Mouse (Mus musculus): ENCODE results near the gene Trim33. TPM values are rescaled to one million over a fixed set of nuclear protein-coding genes. Genes with fewer than 3 reads are reported as not detected.

Trim33 gene
- polyA plus RNA-seq, 1 experiment from 2014 or later = 35.3 TPM

DNA sequence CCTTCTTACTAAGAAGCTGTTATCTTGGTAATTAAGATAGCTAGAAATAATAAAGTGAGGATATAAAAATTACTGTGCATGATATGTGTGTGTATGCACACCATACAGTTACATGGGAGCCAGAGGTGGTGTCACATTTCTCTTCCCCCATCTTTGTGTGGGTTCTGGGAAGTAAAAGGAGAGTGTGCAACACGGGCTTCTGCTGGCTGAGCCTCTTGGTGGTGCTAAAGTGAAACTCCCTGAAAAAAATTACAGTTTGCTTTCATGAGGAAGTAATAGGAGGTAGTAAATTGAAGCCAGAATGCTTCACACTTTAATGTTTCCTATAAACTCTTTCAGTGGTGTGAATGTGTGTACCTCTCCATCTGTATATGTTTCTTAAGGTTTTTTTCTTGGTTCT lies 56.3 kb downstream of the Trim33 start:
- peaks cover 52% of the 10 kb centered on the region for H3K36me3 ChIP-seq (ENCODE audit: control insufficient read depth, insufficient read depth, low read length)
- 74% methylated on average over 1 of the region's 1 CpGs for WGBS
- no peak for ATAC-seq (ENCODE audit: low FRiP score, low TSS enrichment)

DNA sequence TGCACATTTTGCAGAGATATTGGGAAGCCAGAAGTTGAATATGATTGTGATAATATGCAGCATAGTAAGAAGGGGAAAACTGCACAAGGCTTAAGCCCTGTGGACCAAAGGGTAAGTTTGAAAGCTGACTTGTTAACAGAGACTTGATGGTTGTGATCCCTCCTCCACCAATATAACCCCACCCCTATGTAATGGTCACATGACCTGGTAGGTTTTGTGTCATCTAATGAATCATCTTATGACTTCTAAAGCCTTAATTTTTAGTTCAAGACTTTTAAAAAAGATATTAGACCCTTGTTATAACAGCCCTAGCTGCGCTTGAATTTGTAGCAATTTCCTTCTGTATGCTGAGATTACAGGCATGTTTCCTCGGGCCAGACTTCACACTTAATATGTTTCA lies 67.6 kb downstream of the Trim33 start:
- no peak overlapping the region for H3K9ac ChIP-seq (ENCODE audit: low read depth, low read length)
- no peak for ATAC-seq (ENCODE audit: low FRiP score, low TSS enrichment)
- 95% methylated on average over 2 of the region's 2 CpGs for WGBS
- H3K4me2 ChIP-seq (replicated peaks; ENCODE audit: low read depth, low read length) = no peak overlapping the region
- H3K9me3 ChIP-seq (ENCODE audit: control insufficient read depth, low read length) = no peaks in the 10 kb centered on the region
- no peaks in the 10 kb centered on the region for H3K4me1 ChIP-seq (ENCODE audit: control insufficient read depth, insufficient read depth, low read length)
- no peak overlapping the region for H3K27ac ChIP-seq (ENCODE audit: low read depth, low read length)
- no peak overlapping the region for H3K4me3 ChIP-seq (ENCODE audit: low read length)
- H3K27me3 ChIP-seq (ENCODE audit: control insufficient read depth, insufficient read depth, low read length) = no peaks in the 10 kb centered on the region
- H3K36me3 ChIP-seq (ENCODE audit: control insufficient read depth, insufficient read depth, low read length) = peaks cover 53% of the 10 kb centered on the region

More for the DNA sequence above, 56.3 kb downstream of the Trim33 start:
- no peak overlapping the region for H3K27ac ChIP-seq (ENCODE audit: low read depth, low read length)
- H3K4me1 ChIP-seq (ENCODE audit: control insufficient read depth, insufficient read depth, low read length) = no peaks in the 10 kb centered on the region
- no peak overlapping the region for H3K9ac ChIP-seq (ENCODE audit: low read depth, low read length)
- H3K4me2 ChIP-seq (replicated peaks; ENCODE audit: low read depth, low read length) = no peak overlapping the region
- H3K9me3 ChIP-seq (ENCODE audit: control insufficient read depth, low read length) = no peaks in the 10 kb centered on the region
- H3K27me3 ChIP-seq (ENCODE audit: control insufficient read depth, insufficient read depth, low read length) = no peaks in the 10 kb centered on the region
- H3K4me3 ChIP-seq (ENCODE audit: low read length) = no peak overlapping the region

DNA sequence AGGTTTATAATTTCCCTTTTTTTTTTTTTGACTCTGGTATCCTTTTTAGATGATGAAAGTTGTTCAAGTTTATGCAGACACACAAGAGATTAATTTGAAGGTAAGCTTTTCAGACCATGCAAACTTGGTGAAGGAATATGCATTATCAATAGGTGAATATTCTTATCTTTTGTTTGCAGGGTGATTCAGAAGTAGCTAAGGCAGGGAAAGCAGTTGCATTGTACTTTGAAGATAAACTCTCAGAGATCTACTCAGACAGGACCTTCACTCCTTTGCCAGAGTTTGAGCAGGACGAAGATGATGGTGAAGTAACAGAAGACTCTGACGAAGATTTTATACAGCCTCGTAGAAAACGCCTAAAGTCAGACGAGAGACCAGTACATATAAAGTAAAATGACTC lies 74.4 kb downstream of the Trim33 start:
- H3K27ac ChIP-seq (ENCODE audit: low read depth, low read length) = no peak overlapping the region
- H3K4me1 ChIP-seq (ENCODE audit: control insufficient read depth, insufficient read depth, low read length) = no peaks in the 10 kb centered on the region
- H3K9me3 ChIP-seq (ENCODE audit: control insufficient read depth, low read length) = no peaks in the 10 kb centered on the region
- no peaks in the 10 kb centered on the region for H3K27me3 ChIP-seq (ENCODE audit: control insufficient read depth, insufficient read depth, low read length)
- no peak for ATAC-seq (ENCODE audit: low FRiP score, low TSS enrichment)
- no peak overlapping the region for H3K9ac ChIP-seq (ENCODE audit: low read depth, low read length)
- no peak overlapping the region for H3K4me2 ChIP-seq (replicated peaks; ENCODE audit: low read depth, low read length)
- no peak overlapping the region for H3K4me3 ChIP-seq (ENCODE audit: low read length)
- H3K36me3 ChIP-seq (ENCODE audit: control insufficient read depth, insufficient read depth, low read length) = peaks cover 46% of the 10 kb centered on the region
- WGBS = 91% methylated on average over 5 of the region's 5 CpGs

DNA sequence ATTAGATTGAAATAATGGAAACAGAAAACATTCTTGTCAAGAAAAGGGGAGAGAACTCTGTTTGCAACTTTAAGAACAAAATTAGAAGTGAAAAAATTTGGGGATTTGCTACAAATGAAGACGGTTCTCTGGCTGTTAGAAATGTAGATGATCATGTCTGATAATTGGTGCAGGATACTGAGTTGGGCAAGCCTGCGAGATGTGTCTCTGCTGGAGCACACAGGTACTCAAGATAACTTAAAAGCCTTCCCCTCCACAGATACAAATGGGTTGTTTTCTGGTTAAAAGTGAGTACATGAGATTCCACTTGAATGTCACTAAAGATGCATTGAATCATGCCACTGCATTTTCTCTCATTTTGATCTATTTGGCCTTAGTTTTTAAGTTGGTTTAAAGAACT lies 74.9 kb downstream of the Trim33 start:
- H3K27ac ChIP-seq (ENCODE audit: low read depth, low read length) = no peak overlapping the region
- 94% methylated on average over 2 of the region's 2 CpGs for WGBS
- H3K9ac ChIP-seq (ENCODE audit: low read depth, low read length) = no peak overlapping the region
- peaks cover 43% of the 10 kb centered on the region for H3K36me3 ChIP-seq (ENCODE audit: control insufficient read depth, insufficient read depth, low read length)
- no peak overlapping the region for H3K4me2 ChIP-seq (replicated peaks; ENCODE audit: low read depth, low read length)
- no peaks in the 10 kb centered on the region for H3K4me1 ChIP-seq (ENCODE audit: control insufficient read depth, insufficient read depth, low read length)
- no peaks in the 10 kb centered on the region for H3K27me3 ChIP-seq (ENCODE audit: control insufficient read depth, insufficient read depth, low read length)
- no peaks in the 10 kb centered on the region for H3K9me3 ChIP-seq (ENCODE audit: control insufficient read depth, low read length)
- ATAC-seq (ENCODE audit: low FRiP score, low TSS enrichment) = no peak
- no peak overlapping the region for H3K4me3 ChIP-seq (ENCODE audit: low read length)

DNA sequence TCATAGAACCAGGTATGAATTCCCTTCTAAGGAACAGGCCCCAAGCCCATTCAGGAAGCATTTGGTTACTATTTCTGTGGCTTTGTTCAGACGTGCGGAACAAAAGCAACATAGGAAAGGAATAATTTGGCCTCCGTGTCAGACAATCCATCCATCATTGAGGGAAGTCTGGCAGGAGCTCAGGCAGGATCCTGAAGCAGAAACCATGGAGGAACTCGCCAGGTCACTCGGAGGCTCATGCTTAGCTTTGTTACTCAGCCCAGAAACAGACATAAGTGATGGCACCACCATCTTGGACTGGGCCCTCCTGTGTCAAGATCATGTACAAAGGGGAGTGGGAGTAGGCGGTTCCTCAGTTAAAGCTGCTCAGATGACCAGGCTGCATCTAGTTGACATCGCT lies 82.1 kb downstream of the Trim33 start:
- no peak overlapping the region for H3K27ac ChIP-seq (ENCODE audit: low read depth, low read length)
- no peak overlapping the region for H3K9ac ChIP-seq (ENCODE audit: low read depth, low read length)
- H3K9me3 ChIP-seq (ENCODE audit: control insufficient read depth, low read length) = no peaks in the 10 kb centered on the region
- H3K4me2 ChIP-seq (replicated peaks; ENCODE audit: low read depth, low read length) = no peak overlapping the region
- H3K4me1 ChIP-seq (ENCODE audit: control insufficient read depth, insufficient read depth, low read length) = no peaks in the 10 kb centered on the region
- no peaks in the 10 kb centered on the region for H3K27me3 ChIP-seq (ENCODE audit: control insufficient read depth, insufficient read depth, low read length)
- peaks cover 9% of the 10 kb centered on the region; the same call in 1 of the 2 replicates for H3K36me3 ChIP-seq (ENCODE audit: control insufficient read depth, insufficient read depth, low read length)
- 38% methylated on average over 7 of the region's 7 CpGs for WGBS
- peak; percentile 79 for ATAC-seq (ENCODE audit: low FRiP score, low TSS enrichment)
- no peak overlapping the region for H3K4me3 ChIP-seq (ENCODE audit: low read length)

DNA sequence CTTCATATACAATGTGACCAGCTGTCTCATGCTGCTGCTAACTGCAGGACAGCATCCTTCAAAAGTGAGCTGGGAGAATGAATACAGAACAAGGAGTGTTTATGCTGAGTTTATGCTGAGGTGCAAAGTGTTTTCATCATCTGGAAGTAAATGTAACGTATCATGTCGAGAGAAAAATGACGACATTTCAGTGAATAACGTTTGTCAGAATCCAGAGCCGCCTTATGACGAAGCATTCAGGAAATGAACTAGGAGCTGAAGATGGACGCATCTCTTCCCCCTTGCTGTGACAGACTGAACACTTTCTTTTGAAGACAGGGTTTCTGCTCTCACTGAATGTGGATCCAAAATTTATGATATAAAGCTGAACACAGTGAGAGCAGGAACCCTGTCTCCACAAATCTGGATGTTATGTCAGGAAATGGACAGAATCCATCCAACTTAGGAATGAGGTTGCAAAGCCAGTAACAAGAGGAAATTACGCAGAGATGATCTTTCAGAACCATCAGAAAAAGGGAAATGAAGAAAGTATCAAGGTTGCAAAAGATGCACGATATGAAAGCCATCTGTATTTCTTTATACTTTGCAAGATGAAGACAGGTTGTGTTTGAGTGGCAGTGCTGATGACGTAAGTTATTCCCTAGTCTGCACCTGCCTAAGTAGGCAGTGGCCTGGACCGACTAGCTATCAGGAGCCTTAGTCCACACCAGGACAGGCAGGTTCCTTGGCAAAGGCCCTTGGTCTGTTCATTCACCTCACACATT lies 85.3 kb downstream of the Trim33 start:
- Histone ChIP-seq H3K36me3 (ENCODE audit: control insufficient read depth, insufficient read depth, low read length) (no peaks in the 10 kb centered on the region), H3K9ac (ENCODE audit: low read depth, low read length) (no peak overlapping the region), H3K27ac (ENCODE audit: low read depth, low read length) (no peak overlapping the region), H3K27me3 (ENCODE audit: control insufficient read depth, insufficient read depth, low read length) (no peaks in the 10 kb centered on the region), H3K4me1 (ENCODE audit: control insufficient read depth, insufficient read depth, low read length) (no peaks in the 10 kb centered on the region), H3K4me3 (ENCODE audit: low read length) (no peak overlapping the region), H3K4me2 (replicated peaks; ENCODE audit: low read depth, low read length) (no peak overlapping the region), H3K9me3 (ENCODE audit: control insufficient read depth, low read length) (no peaks in the 10 kb centered on the region)
- WGBS = 86% methylated on average over 11 of the region's 11 CpGs
- no peak for ATAC-seq (ENCODE audit: low FRiP score, low TSS enrichment)

DNA sequence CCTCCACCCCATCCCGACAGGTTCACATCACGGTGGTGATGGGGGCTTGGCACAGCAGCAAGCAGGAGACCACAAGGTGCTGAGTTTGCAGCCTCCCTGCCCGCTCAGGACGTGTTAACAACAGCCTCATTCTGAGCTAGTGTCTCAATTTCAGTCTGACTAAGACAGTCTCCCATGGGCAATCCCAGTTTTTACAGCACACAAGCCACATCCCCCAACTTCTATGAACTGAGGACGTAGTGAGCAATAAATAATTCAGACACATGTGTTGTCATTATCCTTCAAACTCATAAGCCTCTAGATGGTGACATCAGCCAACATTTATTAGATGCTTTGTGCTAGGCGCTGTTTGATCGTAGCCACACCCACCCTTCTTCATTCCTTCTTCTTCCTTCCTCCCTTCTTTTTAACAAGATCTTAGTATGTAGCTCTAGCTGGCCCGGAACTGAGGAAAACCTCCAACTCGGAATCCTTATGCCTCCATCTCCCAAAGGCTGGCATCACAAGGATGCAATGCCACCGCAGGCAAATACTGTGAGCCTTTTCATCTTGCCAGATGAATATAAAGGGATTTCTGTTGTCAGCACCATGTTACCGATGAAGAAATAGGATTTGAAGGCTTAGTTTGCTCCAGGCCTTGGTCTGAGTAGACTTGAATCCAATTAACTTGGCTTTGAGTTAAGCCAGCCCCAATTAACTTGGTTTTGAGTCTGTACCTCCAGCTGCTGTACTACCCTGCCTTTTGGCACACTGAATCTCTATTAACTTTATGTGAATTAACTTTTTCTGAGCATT lies 88.3 kb downstream of the Trim33 start:
- Histone ChIP-seq H3K9me3 (ENCODE audit: control insufficient read depth, low read length) (no peaks in the 10 kb centered on the region), H3K4me1 (ENCODE audit: control insufficient read depth, insufficient read depth, low read length) (no peaks in the 10 kb centered on the region), H3K36me3 (ENCODE audit: control insufficient read depth, insufficient read depth, low read length) (no peaks in the 10 kb centered on the region), H3K9ac (ENCODE audit: low read depth, low read length) (no peak overlapping the region), H3K4me3 (ENCODE audit: low read length) (no peak overlapping the region), H3K27ac (ENCODE audit: low read depth, low read length) (no peak overlapping the region), H3K27me3 (ENCODE audit: control insufficient read depth, insufficient read depth, low read length) (no peaks in the 10 kb centered on the region), H3K4me2 (replicated peaks; ENCODE audit: low read depth, low read length) (no peak overlapping the region)
- 76% methylated on average over 11 of the region's 11 CpGs for WGBS
- no peak for ATAC-seq (ENCODE audit: low FRiP score, low TSS enrichment)

DNA sequence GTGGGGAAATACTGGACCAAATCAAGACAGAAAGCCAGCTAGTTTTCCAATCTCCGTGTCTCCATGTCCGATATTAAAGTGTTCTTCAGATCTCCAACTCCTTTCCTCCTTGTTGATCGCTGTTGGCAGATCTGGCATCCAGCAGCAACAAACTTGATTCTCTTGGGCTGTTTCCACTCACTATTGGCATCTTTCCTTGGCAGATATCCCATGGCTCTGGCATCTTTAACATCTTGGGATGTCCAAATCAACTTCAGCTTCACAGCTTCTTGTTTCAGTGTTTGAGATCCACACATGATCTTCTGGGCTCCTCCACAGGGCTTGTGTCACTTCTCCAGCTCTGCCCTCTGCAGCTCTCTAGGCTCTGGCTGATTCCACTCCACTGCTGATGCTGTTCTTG lies 89.6 kb downstream of the Trim33 start:
- no peaks in the 10 kb centered on the region for H3K9me3 ChIP-seq (ENCODE audit: control insufficient read depth, low read length)
- WGBS = 88% methylated on average over 3 of the region's 3 CpGs
- H3K4me3 ChIP-seq (ENCODE audit: low read length) = no peak overlapping the region
- H3K4me1 ChIP-seq (ENCODE audit: control insufficient read depth, insufficient read depth, low read length) = no peaks in the 10 kb centered on the region
- H3K36me3 ChIP-seq (ENCODE audit: control insufficient read depth, insufficient read depth, low read length) = no peaks in the 10 kb centered on the region
- no peak for ATAC-seq (ENCODE audit: low FRiP score, low TSS enrichment)
- no peak overlapping the region for H3K27ac ChIP-seq (ENCODE audit: low read depth, low read length)
- no peak overlapping the region for H3K9ac ChIP-seq (ENCODE audit: low read depth, low read length)
- H3K27me3 ChIP-seq (ENCODE audit: control insufficient read depth, insufficient read depth, low read length) = no peaks in the 10 kb centered on the region
- H3K4me2 ChIP-seq (replicated peaks; ENCODE audit: low read depth, low read length) = no peak overlapping the region

DNA sequence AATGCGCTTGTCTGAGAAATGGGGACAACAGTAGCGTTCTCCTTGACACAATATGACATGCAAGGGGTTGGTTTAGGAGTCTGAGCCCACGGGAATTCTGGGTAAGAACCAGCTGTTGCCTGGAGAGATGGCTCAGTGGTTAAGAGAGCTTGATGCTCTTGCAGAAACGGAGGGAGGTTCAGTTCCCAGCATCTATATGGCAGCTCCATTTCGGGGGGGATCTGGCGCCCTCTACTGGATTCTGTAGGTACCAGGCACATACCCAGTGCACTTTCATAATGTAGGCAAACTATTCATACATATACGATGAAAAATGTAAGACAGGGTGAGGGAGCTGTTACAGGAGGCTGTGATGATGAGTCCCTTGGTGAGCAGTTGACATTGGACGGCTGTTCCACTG lies 94.9 kb downstream of the Trim33 start:
- ATAC-seq (ENCODE audit: low FRiP score, low TSS enrichment) = 0 out of 2 replicates have a peak, but pooled peaks have one; percentile 18
- WGBS = 42% methylated on average over 8 of the region's 8 CpGs
- H3K27ac ChIP-seq (ENCODE audit: low read depth, low read length) = no peak overlapping the region
- H3K4me1 ChIP-seq (ENCODE audit: control insufficient read depth, insufficient read depth, low read length) = 0 out of 2 replicates have a peak, but pooled peaks cover 4% of the 10 kb centered on the region
- no peak overlapping the region for H3K4me3 ChIP-seq (ENCODE audit: low read length)
- H3K27me3 ChIP-seq (ENCODE audit: control insufficient read depth, insufficient read depth, low read length) = no peaks in the 10 kb centered on the region
- H3K36me3 ChIP-seq (ENCODE audit: control insufficient read depth, insufficient read depth, low read length) = no peaks in the 10 kb centered on the region
- no peaks in the 10 kb centered on the region for H3K9me3 ChIP-seq (ENCODE audit: control insufficient read depth, low read length)
- H3K4me2 ChIP-seq (replicated peaks; ENCODE audit: low read depth, low read length) = no peak overlapping the region
- no peak overlapping the region for H3K9ac ChIP-seq (ENCODE audit: low read depth, low read length)
